Mouse (Mus musculus) heart, postnatal 25 days (tissue): ENCODE data around the gene Lrpprc. TPM values are rescaled to one million over a fixed set of nuclear protein-coding genes. Genes with fewer than 3 reads are reported as not detected.

Experiments
- DNase-seq: peaks from one replicate; pipeline ENCODE4 v3.0.0; 2022; ENCODE audit warnings: low spot score
- intact Hi-C: fragments of 180-260 bp; cut with DNase I; formaldehyde crosslinking; loops from one replicate; pipeline ENCODE4 v1.15.1; 2025
- total RNA-seq, 2 experiments: library from RNA; stranded (reverse); gene quantifications; 2 replicates each; pipeline ENCODE4 v1.2.3; 2021

Lrpprc gene
- total RNA-seq, 2 experiments from 2014 or later: 144 to 145 TPM

- DNase-seq: no peak
- intact Hi-C loops: no loop called here
Observed at GRCm38 (mm10) chr17:84775291-84775690, 15.3 kb downstream of the Lrpprc start.

GRCm38 (mm10) chr17:84771882-84772281 is 18.7 kb downstream of the Lrpprc start:
- intact Hi-C loops: no loop called here
- DNase-seq: no peak

GRCm38 (mm10) chr17:84758971-84759370 is 31.6 kb downstream of the Lrpprc start:
- intact Hi-C loops: no loop called here
- DNase-seq: no peak

GRCm38 (mm10) chr17:84758374-84758773 is 32.2 kb downstream of the Lrpprc start:
- intact Hi-C loops: no loop called here
- no peak for DNase-seq

GRCm38 (mm10) chr17:84756090-84756489 is 34.5 kb downstream of the Lrpprc start:
- DNase-seq: no peak
- intact Hi-C loops: no loop called here

GRCm38 (mm10) chr17:84753489-84753888 is 37.1 kb downstream of the Lrpprc start:
- intact Hi-C loops: no loop called here
- no peak for DNase-seq

- intact Hi-C loops: no loop called here
- DNase-seq: no peak
Observed at GRCm38 (mm10) chr17:84752286-84752685, 38.3 kb downstream of the Lrpprc start.

- intact Hi-C loops: no loop called here
- DNase-seq: no peak
Observed at GRCm38 (mm10) chr17:84751630-84752191, 38.9 kb downstream of the Lrpprc start.

- DNase-seq: no peak
- intact Hi-C loops: no loop called here
Observed at GRCm38 (mm10) chr17:84750130-84750529, 40.5 kb downstream of the Lrpprc start.

- DNase-seq: no peak
- intact Hi-C loops: no loop called here
Observed at GRCm38 (mm10) chr17:84749297-84749696, 41.3 kb downstream of the Lrpprc start.

- intact Hi-C loops: no loop called here
- no peak for DNase-seq
Observed at GRCm38 (mm10) chr17:84748152-84748682, 42.4 kb downstream of the Lrpprc start.

- DNase-seq: no peak
- intact Hi-C loops: no loop called here
Observed at GRCm38 (mm10) chr17:84747212-84747611, 43.4 kb downstream of the Lrpprc start.

GRCm38 (mm10) chr17:84745001-84745400 is 45.6 kb downstream of the Lrpprc start:
- no peak for DNase-seq
- intact Hi-C loops: no loop called here

GRCm38 (mm10) chr17:84744256-84744655 is 46.3 kb downstream of the Lrpprc start:
- no peak for DNase-seq
- intact Hi-C loops: no loop called here

GRCm38 (mm10) chr17:84738073-84738797 is 52.4 kb downstream of the Lrpprc start:
- no peak for DNase-seq
- intact Hi-C loops: no loop called here

- no peak for DNase-seq
- intact Hi-C loops: no loop called here
Observed at GRCm38 (mm10) chr17:84736719-84737118, 53.9 kb downstream of the Lrpprc start.

GRCm38 (mm10) chr17:84732612-84733011 is 58.0 kb downstream of the Lrpprc start:
- no peak for DNase-seq
- intact Hi-C loops: no loop called here

GRCm38 (mm10) chr17:84731361-84731760 is 59.2 kb downstream of the Lrpprc start:
- no peak for DNase-seq
- intact Hi-C loops: no loop called here

- intact Hi-C loops: no loop called here
- DNase-seq: no peak
Observed at GRCm38 (mm10) chr17:84729140-84729539, 61.4 kb downstream of the Lrpprc start.

GRCm38 (mm10) chr17:84728201-84728911 is 62.2 kb downstream of the Lrpprc start:
- intact Hi-C loops: no loop called here
- no peak for DNase-seq

GRCm38 (mm10) chr17:84725163-84725562 is 65.4 kb downstream of the Lrpprc start:
- intact Hi-C loops: no loop called here
- no peak for DNase-seq
